Mouse (Mus musculus): ENCODE results near the gene Gpatch2l. TPM values are rescaled to one million over a fixed set of nuclear protein-coding genes. Genes with fewer than 3 reads are reported as not detected.

Gpatch2l gene
- polyA plus RNA-seq, 1 experiment from 2014 or later = 24.6 TPM

GRCm38 (mm10) chr12:86336887-86337286, 95.2 kb downstream of the Gpatch2l start:
- Histone ChIP-seq H3K4me2 (replicated peaks) (no peak overlapping the region), H3K27ac (replicated peaks) (no peak overlapping the region; the same call in 1 of the 2 replicates), H3K4me3 (no peak overlapping the region), H3K4me1 (peaks cover 17% of the 10 kb centered on the region; the same call in 1 of the 2 replicates), H3K36me3 (no peaks in the 10 kb centered on the region), H3K27me3 (peaks cover 3% of the 10 kb centered on the region; the same call in 1 of the 2 replicates), H3K9ac (replicated peaks) (no peak overlapping the region), H3K9me3 (no peaks in the 10 kb centered on the region)
- ATAC-seq (ENCODE audit: low FRiP score, low read depth) = no peak
- WGBS = 67% methylated on average over 7 of the region's 7 CpGs

Other genes with a start within 250 kb of the Gpatch2l start
- gene Tgfb3, start 162.8 kb upstream of the Gpatch2l start, polyA plus RNA-seq (2016; fragmentation: Nextera tagmentation; extraction: Ambion mirVana) = 7.6 and 15.7 TPM in 2 replicates
- gene Ift43, start 159.3 kb upstream of the Gpatch2l start, polyA plus RNA-seq (2016; fragmentation: Nextera tagmentation; extraction: Ambion mirVana) = 86.9 and 91.5 TPM in 2 replicates
- 1.8 TPM in 2 replicates for gene Esrrb, start 119.3 kb downstream of the Gpatch2l start, polyA plus RNA-seq (2016; fragmentation: Nextera tagmentation; extraction: Ambion mirVana)